Mouse (Mus musculus): ENCODE measurements at regions not wholly inside any gene's neighbourhood (a gene's known extent, or its start where the extent isn't known, plus 50 kb on each side); places are given as distances from the start of the nearest gene placed in this dataset.

DNA sequence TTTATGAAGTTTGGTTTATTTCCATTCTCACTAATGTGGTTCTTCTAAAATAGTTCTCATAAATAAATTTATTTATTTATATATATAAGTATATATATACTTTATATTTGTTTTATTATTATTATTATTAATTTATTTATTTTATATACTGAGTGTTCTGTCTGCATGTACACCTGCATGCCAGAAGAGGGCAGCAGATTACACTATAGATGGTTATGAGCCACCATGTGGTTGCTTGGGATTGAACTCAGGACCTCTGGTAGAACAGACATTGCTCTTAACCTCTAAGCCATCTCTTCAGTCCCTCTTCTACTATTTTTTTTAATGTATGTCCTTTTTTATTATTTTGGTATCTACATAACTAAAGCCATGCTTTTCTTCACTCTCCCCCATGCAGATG, 148.8 kb upstream of the Nsun2 start:
- TF ChIP-seq CTCF (IDR thresholded peaks at IDR 0.05; ENCODE audit: extremely low read depth, insufficient read depth, low read length) (no peak), POLR2A (IDR thresholded peaks at IDR 0.05; ENCODE audit: extremely low read depth, insufficient read depth, low read length) (no peak)
